Mouse (Mus musculus) liver, embryonic 16.5 days (tissue): ENCODE results near the gene Slc15a2. TPM values are rescaled to one million over a fixed set of nuclear protein-coding genes. Genes with fewer than 3 reads are reported as not detected.

Experiments
- ATAC-seq: fragments of 200-750 bp; cut with Nextera tagmentation; 2 replicates; pipeline ENCODE4 v1.8.0; 2017; ENCODE audit warnings: low read depth, mild to moderate bottlenecking, moderate number of reproducible peaks, moderate library complexity
- H3K27ac ChIP-seq: fragments of 300-500 bp; sonication (generic); 2 replicates; pipeline ENCODE4 v1.5.1; 2014; ENCODE audit warnings: mild to moderate bottlenecking, low read length
- H3K27me3 ChIP-seq: fragments of 300-500 bp; sonication (generic); 2 replicates; pipeline ENCODE4 v1.6.1; 2014; ENCODE audit warnings: low read depth, low read length, mixed read lengths; ENCODE audit not compliant: control insufficient read depth, insufficient read depth
- H3K36me3 ChIP-seq: fragments of 300-500 bp; sonication (generic); 2 replicates; pipeline ENCODE4 v1.6.1; 2014; ENCODE audit warnings: mild to moderate bottlenecking; ENCODE audit not compliant: control insufficient read depth, insufficient read depth
- H3K4me1 ChIP-seq: fragments of 300-500 bp; sonication (generic); 2 replicates; pipeline ENCODE4 v1.6.1; 2014; ENCODE audit warnings: low read depth, low read length, mixed read lengths; ENCODE audit not compliant: control insufficient read depth
- H3K4me2 ChIP-seq: fragments of 300-500 bp; sonication (generic); 2 replicates; pipeline ENCODE4 v1.6.1; 2014; ENCODE audit warnings: low read depth, low read length, mixed read lengths
- H3K4me3 ChIP-seq: fragments of 300-500 bp; sonication (generic); 2 replicates; pipeline ENCODE4 v1.5.1; 2014; ENCODE audit warnings: low read depth, mild to moderate bottlenecking, low read length
- H3K9ac ChIP-seq: fragments of 300-500 bp; sonication (generic); 2 replicates; pipeline ENCODE4 v1.6.1; 2014; ENCODE audit warnings: low read depth, low read length
- H3K9me3 ChIP-seq: fragments of 300-500 bp; sonication (generic); replicated peaks from 2 replicates; pipeline ENCODE4 v1.6.1; 2016; ENCODE audit warnings: low read length; ENCODE audit not compliant: control insufficient read depth
- WGBS: fragments of 180-500 bp; shearing (Covaris S2); extraction: QIAGEN DNeasy Blood & Tissue Kit; methylation state at CpG from one replicate; pipeline ENCODE4 v1.1.7; 2014; ENCODE audit not compliant: insufficient replicate concordance; 5-methylcytosine and 5-hydroxymethylcytosine counted together
- polyA plus RNA-seq: library from polyadenylated mRNA; unstranded; fragments of >200 nt; fragmentation: Nextera tagmentation; extraction: Ambion mirVana; gene quantifications from 2 replicates; pipeline ENCODE4 v1.2.1, GENCODE M21; 2015

Gene Slc15a2
- polyA plus RNA-seq, 1 experiment from 2014 or later, result 2.7 TPM

- no peak for ATAC-seq
- no peaks in the 10 kb centered on the region for H3K36me3 ChIP-seq
- no peak overlapping the region for H3K4me2 ChIP-seq
- no peaks in the 10 kb centered on the region for H3K27me3 ChIP-seq
- H3K9ac ChIP-seq, result no peak overlapping the region
- H3K4me3 ChIP-seq, result no peak overlapping the region
- no peak overlapping the region for H3K27ac ChIP-seq
- H3K9me3 ChIP-seq, result no peaks in the 10 kb centered on the region
- peaks cover 2% of the 10 kb centered on the region; the same call in 1 of the 2 replicates for H3K4me1 ChIP-seq
Observed at GRCm38 (mm10) chr16:36816916-36817315, 32.2 kb upstream of the Slc15a2 start.

GRCm38 (mm10) chr16:36813680-36814079, 28.9 kb upstream of the Slc15a2 start:
- ATAC-seq, result peak; percentile 64
- H3K4me2 ChIP-seq, result no peak overlapping the region
- WGBS, result 39% methylated on average over 3 of the region's 3 CpGs

GRCm38 (mm10) chr16:36808616-36809015, 23.9 kb upstream of the Slc15a2 start:
- Histone ChIP-seq H3K4me2 (no peak overlapping the region), H3K36me3 (no peaks in the 10 kb centered on the region), H3K9me3 (no peaks in the 10 kb centered on the region), H3K4me3 (no peak overlapping the region), H3K4me1 (no peaks in the 10 kb centered on the region), H3K9ac (no peak overlapping the region), H3K27ac (no peak overlapping the region), H3K27me3 (no peaks in the 10 kb centered on the region)
- WGBS, result 74% methylated on average over 3 of the region's 3 CpGs
- no peak for ATAC-seq

More at GRCm38 (mm10) chr16:36813680-36814079, 28.9 kb upstream of the Slc15a2 start:
- H3K4me3 ChIP-seq, result no peak overlapping the region
- H3K27ac ChIP-seq, result no peak overlapping the region
- no peak overlapping the region for H3K9ac ChIP-seq
- H3K9me3 ChIP-seq, result no peaks in the 10 kb centered on the region
- H3K4me1 ChIP-seq, result no peaks in the 10 kb centered on the region
- no peaks in the 10 kb centered on the region for H3K27me3 ChIP-seq
- H3K36me3 ChIP-seq, result no peaks in the 10 kb centered on the region

GRCm38 (mm10) chr16:36802361-36802760, 17.6 kb upstream of the Slc15a2 start:
- 72% methylated on average over 3 of the region's 3 CpGs for WGBS
- H3K4me2 ChIP-seq, result no peak overlapping the region
- H3K27ac ChIP-seq, result no peak overlapping the region
- no peaks in the 10 kb centered on the region for H3K36me3 ChIP-seq
- no peaks in the 10 kb centered on the region for H3K4me1 ChIP-seq
- no peak overlapping the region for H3K9ac ChIP-seq
- no peaks in the 10 kb centered on the region for H3K27me3 ChIP-seq
- H3K4me3 ChIP-seq, result no peak overlapping the region
- H3K9me3 ChIP-seq, result no peaks in the 10 kb centered on the region
- ATAC-seq, result no peak

- no peak overlapping the region for H3K9ac ChIP-seq
- no peaks in the 10 kb centered on the region for H3K27me3 ChIP-seq
- H3K27ac ChIP-seq, result no peak overlapping the region
- no peak overlapping the region for H3K4me2 ChIP-seq
- H3K4me3 ChIP-seq, result no peak overlapping the region
- H3K36me3 ChIP-seq, result no peaks in the 10 kb centered on the region
- no peaks in the 10 kb centered on the region for H3K9me3 ChIP-seq
- H3K4me1 ChIP-seq, result no peaks in the 10 kb centered on the region
- WGBS, result 56% methylated on average over 2 of the region's 2 CpGs
- no peak for ATAC-seq
Observed at GRCm38 (mm10) chr16:36798334-36798733, 13.6 kb upstream of the Slc15a2 start.

- no peak overlapping the region for H3K9ac ChIP-seq
- WGBS, result 41% methylated on average over 2 of the region's 2 CpGs
- H3K4me3 ChIP-seq, result no peak overlapping the region
- H3K36me3 ChIP-seq, result no peaks in the 10 kb centered on the region
- H3K4me2 ChIP-seq, result no peak overlapping the region
- H3K4me1 ChIP-seq, result no peaks in the 10 kb centered on the region
- no peak for ATAC-seq
- H3K27ac ChIP-seq, result no peak overlapping the region
- no peaks in the 10 kb centered on the region for H3K27me3 ChIP-seq
- H3K9me3 ChIP-seq, result no peaks in the 10 kb centered on the region
Observed at GRCm38 (mm10) chr16:36794976-36795375, 10.2 kb upstream of the Slc15a2 start.

GRCm38 (mm10) chr16:36790166-36790565, 5.4 kb upstream of the Slc15a2 start:
- Histone ChIP-seq H3K27ac (no peak overlapping the region), H3K27me3 (no peaks in the 10 kb centered on the region), H3K4me1 (no peaks in the 10 kb centered on the region), H3K36me3 (no peaks in the 10 kb centered on the region), H3K4me3 (no peak overlapping the region), H3K9me3 (no peaks in the 10 kb centered on the region), H3K9ac (no peak overlapping the region), H3K4me2 (no peak overlapping the region)
- 68% methylated on average over 4 of the region's 4 CpGs for WGBS
- ATAC-seq, result no peak

GRCm38 (mm10) chr16:36786466-36786865, 1.7 kb upstream of the Slc15a2 start:
- no peaks in the 10 kb centered on the region for H3K36me3 ChIP-seq
- H3K27me3 ChIP-seq, result no peaks in the 10 kb centered on the region
- no peak overlapping the region for H3K9ac ChIP-seq
- no peak for ATAC-seq
- 65% methylated on average over 7 of the region's 7 CpGs for WGBS
- H3K4me1 ChIP-seq, result no peaks in the 10 kb centered on the region
- no peak overlapping the region for H3K4me2 ChIP-seq
- H3K4me3 ChIP-seq, result no peak overlapping the region
- no peak overlapping the region for H3K27ac ChIP-seq
- no peaks in the 10 kb centered on the region for H3K9me3 ChIP-seq

- no peaks in the 10 kb centered on the region for H3K9me3 ChIP-seq
- WGBS, result 79% methylated on average over 2 of the region's 2 CpGs
- no peaks in the 10 kb centered on the region for H3K4me1 ChIP-seq
- no peak overlapping the region for H3K9ac ChIP-seq
- no peak overlapping the region for H3K27ac ChIP-seq
- no peak overlapping the region for H3K4me3 ChIP-seq
- no peak for ATAC-seq
- H3K36me3 ChIP-seq, result no peaks in the 10 kb centered on the region
- no peaks in the 10 kb centered on the region for H3K27me3 ChIP-seq
- no peak overlapping the region for H3K4me2 ChIP-seq
Observed at GRCm38 (mm10) chr16:36784146-36784545, 616 bp downstream of the Slc15a2 start.

- Histone ChIP-seq H3K4me3 (no peak overlapping the region), H3K27ac (no peak overlapping the region), H3K36me3 (no peaks in the 10 kb centered on the region), H3K4me1 (no peaks in the 10 kb centered on the region), H3K9ac (no peak overlapping the region), H3K27me3 (no peaks in the 10 kb centered on the region), H3K4me2 (no peak overlapping the region), H3K9me3 (no peaks in the 10 kb centered on the region)
- no peak for ATAC-seq
- 71% methylated on average over 6 of the region's 6 CpGs for WGBS
Observed at GRCm38 (mm10) chr16:36775658-36776057, 9.1 kb downstream of the Slc15a2 start.
